Mouse (Mus musculus): ENCODE results near the gene Cd47.

The Cd47 gene

DNA sequence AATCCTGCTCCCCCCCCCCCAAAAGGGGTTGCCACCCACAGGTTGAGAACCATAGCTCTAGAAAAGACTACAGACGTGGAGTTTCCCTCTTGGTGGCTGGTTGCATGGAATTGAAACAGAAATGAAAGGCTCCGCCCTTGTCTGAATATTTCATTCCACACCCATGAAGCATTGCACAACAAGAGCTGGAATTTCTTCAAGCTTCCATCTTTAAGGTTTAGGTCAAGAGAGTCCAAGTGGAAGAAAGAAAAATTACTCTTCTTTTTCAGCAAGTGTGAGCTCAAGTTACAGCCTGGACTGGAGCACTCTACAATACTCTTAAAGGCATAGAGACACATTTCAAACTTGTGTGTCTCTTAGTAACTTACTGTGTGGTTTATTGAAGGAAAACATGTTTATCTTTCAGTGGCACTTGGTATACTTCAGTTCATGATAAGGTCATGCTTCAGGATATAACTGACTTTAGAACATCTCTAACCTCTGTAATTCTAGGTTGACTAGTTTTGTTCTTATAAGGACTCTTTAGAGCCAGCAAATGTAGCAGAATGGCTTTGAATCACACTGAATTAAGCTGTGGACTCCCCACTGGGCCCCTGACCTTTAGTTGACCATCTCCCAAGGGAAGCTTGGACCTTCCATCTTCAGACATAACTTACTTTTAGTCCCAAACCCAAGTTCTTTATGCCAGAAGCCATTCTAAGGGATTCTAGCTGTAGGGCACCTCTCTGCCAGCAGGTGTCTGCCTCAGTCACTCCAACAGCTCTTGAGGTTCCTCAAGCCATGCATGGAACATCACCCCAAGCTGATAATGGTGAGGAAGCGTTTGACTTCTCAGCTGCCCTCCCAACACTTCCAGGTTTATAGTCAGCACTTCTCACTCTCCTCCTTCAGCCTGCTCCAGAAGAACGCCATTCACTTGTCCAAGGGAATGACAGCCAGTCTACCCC, 58.8 kb downstream of the Cd47 start:
- peak in 1 of 2 experiments; percentile 86 for DNase-seq (ENCODE audit: inconsistent age in 2 of 2, low spot score in 1 of 2)

DNA sequence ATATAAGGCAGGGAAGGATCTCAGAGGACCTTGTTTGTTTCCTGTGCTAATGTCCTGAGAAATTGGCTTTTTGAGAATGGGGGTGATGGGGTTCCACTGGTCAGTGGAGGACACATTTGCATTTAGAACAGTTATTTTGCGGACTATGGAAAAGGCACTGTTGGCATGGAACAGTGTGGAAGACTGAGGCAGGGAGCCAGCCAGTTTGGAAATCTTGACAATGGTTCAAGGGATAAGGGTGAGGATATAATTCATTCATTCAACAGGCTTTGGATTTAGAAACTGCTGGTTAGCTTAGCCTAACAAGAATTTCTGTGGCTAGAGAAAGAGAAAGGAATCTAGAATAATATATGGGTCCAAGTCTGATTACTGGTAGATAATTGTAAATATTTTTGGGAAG, 61.7 kb downstream of the Cd47 start:
- no peak for DNase-seq (ENCODE audit: inconsistent age in 2 of 2, low spot score in 1 of 2)

DNA sequence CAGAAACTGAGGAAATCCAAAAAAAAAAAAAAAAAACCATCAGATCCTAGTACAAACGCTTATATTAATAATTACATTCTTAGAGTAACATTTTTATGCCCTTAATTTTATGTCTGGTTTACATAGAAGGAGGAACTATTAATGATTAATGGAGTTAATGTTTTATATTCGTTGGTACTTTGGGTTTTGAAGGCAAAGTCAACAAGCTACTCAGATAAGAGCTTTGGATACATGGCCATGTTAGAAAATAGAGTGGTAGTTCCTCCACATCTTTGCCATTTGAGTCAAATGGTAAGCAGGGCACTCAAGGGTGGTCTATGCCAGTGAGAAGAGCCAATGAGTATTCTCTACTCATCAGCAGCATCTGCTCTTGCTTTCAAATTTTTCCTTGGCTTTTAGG, 66.3 kb downstream of the Cd47 start:
- no peak for DNase-seq (ENCODE audit: inconsistent age in 2 of 2, low spot score in 1 of 2)

DNA sequence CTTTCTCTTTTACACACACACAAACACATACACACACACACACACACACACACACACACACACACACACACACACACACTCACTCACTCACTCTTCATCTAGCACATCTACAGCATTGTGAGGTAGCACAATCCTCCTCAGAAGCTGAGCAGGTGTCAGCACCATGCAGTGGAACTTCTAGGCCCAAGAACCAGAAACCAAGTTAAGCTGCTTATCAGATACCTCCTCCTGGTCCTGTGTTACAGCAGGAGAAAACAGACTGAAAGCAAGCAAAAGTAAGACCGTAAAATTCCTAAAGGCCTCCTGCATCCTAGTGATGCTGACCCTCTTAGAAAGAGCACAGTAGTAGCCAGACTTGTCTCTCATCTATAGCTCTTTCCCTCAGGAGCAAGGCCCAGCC, 67.9 kb downstream of the Cd47 start:
- no peak for DNase-seq (ENCODE audit: inconsistent age in 2 of 2, low spot score in 1 of 2)

DNA sequence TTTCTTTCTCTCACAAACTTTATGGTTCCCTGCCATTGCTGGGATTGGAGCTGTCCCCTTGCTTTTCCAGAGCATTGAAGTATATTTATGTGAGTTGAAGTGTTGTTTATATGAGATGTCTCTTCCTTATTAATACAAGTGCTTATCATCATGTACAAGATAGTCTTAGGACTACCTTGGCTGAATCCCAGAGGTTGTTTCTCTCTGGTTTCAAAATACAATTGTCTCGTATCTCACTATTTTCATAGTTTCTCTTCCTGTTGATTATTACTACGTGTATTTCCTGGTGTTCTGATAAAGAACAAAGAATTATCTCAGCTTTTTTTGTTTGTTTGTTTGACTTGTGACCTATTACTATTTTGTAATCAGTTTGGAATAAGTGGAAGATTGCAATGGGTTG, 73.6 kb downstream of the Cd47 start:
- DNase-seq (ENCODE audit: inconsistent age in 2 of 2, low spot score in 1 of 2) = no peak

DNA sequence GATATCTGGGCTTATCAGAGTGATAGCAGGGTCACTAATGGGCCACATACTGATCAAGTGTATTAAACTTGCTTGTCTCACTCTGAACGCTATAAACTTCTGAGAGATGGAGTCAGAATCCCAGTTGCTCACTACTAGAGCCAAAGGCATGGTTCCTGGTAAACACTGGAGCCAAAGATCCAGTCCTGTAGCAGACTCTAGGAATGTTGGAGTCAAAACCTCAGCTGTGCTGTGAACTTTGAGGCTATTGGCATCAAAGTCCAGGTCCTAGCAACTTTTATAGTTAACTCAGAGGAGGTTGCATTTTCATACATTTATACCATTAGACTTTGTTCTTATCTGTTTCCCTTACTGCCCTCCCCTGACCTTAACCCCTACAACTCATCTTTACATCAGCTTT, 74.2 kb downstream of the Cd47 start:
- DNase-seq (ENCODE audit: inconsistent age in 2 of 2, low spot score in 1 of 2) = no peak

DNA sequence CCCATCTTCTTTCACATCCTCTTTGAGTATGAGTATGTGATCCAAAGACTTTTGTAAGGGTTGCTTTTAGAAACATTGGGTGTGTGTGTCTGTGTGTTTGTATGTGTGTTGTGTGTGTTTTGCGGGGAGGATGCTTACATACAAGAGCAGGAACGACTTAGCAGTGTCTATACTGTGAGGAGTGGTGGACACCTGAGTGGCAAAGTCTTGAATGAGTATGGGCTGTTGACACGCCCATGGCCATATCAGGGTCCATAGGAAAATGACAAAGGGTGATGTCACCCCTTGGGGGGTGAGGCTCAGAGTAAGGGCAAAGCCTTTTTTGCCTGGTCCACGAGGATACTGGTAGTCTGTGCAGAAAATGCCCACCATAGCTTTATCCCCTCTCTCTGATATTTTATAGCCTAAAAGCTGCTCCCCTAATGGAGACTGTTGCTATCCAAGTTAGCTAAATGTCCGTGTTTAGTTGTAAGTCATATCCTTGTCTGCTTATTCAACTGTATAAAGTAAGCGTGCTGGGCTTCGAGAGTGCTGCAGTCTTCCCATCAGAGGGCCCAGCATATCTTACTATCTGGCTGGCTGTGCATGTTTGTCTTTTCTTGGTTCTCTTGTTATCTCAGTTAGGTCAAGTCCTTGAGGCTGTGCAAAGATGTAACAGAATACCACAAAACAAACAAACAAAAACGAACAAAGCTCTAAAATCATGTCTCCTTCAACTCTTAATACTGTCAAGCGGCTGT, 76.1 kb downstream of the Cd47 start:
- DNase-seq (ENCODE audit: inconsistent age in 2 of 2, low spot score in 1 of 2) = no peak

DNA sequence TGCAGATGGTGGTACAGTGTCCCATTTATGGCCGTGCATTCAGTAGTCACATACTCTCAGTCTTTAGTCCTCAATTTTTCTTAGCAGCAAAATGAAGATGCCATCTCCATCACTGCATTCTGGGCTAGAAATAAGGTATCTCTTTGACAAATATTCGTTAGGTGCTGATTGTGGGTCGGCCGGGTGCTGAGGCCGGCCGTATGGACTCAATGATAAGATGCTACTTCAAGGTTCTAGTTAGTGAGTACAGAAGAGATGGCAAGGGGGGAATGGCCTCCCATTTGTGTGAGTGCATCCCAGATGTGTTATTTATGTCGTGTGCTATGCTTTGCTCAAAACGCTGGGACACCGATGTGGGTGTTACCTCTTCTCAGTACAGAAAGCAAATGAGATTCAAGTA, 76.9 kb downstream of the Cd47 start:
- DNase-seq (ENCODE audit: inconsistent age in 2 of 2, low spot score in 1 of 2) = no peak

DNA sequence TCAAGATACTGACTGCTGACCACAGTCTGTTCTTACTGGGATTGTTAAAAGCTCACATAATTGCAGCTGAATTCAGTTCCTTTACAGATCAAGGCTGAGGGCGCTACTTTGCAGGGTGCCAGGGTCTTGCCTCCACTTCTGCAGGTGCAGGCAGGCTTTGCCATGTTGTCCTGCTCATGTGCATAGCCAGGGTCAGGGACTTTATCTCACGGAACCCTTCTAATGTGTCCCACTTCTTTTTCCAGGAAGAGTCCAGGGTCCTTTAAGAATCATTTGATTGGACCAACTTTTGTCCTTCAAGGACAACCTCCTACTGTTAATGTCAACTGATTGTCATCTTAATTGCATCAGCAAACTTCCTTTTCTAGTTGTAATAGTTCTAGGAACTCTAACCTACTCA, 77.7 kb downstream of the Cd47 start:
- DNase-seq (ENCODE audit: inconsistent age in 2 of 2, low spot score in 1 of 2) = peak in 1 of 2 experiments; percentile 76

DNA sequence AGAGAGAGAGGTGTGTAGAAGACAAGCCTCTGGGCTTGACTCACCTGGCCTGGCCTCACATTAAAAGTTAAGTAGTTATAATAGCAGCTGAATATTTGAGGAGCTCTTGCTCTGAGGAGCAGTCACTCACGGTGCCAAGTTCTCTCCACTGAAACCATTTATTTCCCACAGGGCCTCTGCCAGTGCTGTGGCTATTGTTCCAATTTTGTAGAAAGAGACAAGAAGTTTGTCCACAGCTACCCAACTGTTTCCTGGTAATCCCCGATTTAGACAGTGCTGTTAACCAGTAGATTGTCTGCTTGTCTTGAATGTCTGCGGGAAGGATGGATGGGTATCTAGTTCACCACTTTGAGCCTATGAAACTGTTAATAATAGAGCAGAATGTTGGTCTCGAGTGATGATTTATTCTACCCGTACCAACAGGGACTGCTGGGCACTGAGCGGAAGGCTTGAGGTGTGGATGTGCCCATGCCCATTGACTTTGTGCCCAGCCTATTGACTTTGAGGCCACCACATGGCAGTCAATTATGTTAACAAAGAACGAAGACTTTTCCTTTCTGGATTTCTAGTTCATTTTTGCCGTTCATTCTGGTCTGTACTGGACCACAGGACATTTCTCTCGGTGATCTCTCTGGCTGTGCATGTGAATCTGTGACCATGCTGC, 86.2 kb downstream of the Cd47 start:
- peak in 1 of 2 experiments; percentile 56 for DNase-seq (ENCODE audit: inconsistent age in 2 of 2, low spot score in 1 of 2)

DNA sequence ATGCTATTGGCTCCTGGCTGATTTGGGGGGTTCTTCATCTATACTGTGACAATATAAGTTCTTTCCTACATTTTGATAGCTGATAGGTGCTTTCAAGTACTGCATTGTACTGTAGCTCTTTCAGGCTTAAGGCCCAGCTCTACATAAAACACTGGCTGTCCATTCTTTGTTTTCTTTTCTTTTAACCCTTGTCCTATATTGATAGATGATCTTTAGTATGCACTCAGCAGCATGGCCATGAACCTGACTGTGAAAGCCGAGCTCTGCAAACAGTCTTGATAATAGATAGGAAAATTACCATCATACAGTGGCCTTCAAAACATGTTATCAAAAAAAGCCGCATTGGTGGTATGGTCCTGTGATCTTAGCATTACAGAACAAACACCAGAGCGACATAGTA, 87.0 kb downstream of the Cd47 start:
- DNase-seq (ENCODE audit: inconsistent age in 2 of 2, low spot score in 1 of 2) = peak; percentile 22 to 76

DNA sequence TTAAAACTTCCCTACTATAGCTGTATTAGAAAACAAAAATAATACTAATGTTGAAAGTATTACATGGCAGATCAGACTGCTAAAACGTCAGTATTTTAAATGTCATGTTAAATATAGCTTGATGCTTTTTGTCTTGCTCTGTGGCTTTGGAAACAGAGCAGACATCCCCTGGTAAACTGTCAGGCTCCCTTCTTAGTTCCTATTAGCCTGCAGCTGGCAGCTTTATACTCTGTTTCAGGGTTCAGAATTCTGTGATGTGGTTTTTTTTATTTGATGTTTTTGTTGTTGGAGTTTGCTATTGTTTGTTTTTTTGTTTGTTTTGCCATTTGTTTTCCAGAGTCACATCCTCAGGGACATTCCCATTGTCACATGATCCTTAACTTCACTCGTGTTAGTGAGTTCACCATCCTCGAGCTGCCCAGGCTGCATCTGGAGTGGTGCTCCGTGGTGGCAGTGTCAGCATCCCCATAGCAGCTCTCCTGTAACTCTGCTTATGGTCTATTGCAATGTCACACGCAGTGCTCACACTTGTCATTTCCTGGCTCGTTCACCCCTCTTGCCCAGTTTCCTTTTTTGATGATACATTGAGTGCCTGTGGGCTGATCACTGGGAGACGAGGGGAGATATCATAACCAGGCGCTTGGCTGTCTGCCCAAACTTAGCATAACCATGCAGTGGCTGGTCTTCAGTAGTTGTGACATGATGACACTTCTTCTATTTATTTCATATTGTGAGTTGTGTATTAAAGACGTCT, 87.7 kb downstream of the Cd47 start:
- DNase-seq (ENCODE audit: inconsistent age in 2 of 2, low spot score in 1 of 2) = peak; percentile 27 to 77

DNA sequence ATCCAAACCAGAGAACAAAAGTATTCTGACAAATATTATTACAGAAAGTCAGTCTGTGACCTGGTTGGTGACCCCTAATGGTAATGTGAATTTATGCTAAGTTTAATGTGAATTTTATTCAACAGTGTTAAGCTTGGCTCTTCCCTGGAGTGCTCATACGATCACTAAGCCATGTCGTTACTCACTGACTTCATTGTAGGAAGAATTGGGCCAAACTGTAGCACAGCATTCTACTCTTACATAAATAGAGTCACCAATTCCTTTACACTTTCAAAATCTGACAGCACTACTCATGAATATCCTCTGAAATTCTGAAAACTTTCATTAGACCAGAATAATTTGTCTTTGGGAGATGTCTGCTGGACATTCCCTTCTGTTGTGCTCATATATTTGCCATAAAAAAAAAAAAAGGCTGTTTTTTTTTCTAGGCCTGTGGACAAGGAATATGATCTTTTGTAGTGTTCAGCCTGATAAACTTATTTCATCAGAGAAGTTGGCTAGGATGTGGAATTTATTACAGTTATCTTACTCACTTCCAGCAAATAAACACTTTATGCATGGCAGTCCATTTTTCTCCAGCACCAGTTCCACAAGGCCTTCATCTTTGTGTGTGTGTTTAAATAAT, 88.8 kb downstream of the Cd47 start:
- DNase-seq (ENCODE audit: inconsistent age in 2 of 2, low spot score in 1 of 2) = no peak

DNA sequence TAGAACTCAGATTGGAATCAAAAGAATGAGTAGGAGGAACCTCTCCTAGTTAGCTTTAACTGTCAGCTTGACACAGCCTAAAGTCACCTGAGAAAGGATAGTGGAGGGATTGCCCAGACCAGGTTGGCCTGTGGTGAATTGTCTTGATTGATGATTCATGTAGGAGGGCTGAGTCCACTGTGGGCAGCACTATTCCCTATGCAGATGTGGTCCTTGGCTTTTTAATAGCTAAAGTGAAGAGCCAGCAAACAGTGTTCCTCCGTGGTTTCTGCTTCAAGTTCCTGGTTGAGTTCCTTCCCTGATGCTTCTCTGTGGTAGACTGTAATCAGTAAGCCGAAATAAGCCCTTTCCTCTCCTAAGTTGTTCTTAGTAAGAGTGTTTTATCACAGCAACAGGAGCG, 91.9 kb downstream of the Cd47 start:
- DNase-seq (ENCODE audit: inconsistent age in 2 of 2, low spot score in 1 of 2) = no peak

DNA sequence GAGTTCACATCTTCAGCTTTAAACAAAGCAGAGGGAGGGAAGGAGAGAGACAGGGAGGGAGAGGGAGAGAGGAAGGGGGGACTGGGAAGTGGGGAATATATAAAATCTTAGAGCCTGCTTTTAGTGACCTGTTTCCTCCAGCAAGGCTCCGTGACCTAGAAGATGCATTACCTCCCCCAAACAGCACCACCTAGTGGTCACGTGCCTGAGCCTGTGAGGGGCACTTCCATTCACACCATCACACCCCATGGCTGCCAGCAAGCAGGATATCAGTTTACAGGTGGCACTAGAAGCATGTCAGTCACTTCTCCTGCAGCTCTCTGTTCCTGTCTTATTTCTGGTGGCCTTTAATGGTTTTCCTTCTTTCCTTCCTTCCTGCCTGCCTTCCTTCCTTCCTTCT, 92.6 kb downstream of the Cd47 start:
- no peak for DNase-seq (ENCODE audit: inconsistent age in 2 of 2, low spot score in 1 of 2)

DNA sequence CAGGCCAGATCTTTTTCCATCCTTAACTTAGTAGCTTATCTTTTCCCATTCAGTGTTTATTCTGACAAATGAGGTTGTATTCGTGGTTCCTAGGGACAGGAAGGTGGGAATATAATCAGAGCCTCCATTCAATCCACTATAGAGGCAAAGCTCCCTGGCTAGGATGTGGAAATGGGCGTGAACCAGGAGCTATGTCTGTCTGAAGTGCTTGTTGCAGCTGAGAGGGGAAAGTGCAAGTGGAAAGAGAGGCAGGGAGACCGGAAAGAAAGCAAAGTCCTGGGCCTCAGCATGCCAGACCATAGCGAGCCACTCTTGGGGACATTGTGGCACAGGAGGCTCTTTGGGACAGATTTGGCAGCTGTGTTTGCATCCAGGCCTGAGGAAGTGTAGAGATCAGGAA, 94.3 kb downstream of the Cd47 start:
- DNase-seq (ENCODE audit: inconsistent age in 2 of 2, low spot score in 1 of 2) = no peak

DNA sequence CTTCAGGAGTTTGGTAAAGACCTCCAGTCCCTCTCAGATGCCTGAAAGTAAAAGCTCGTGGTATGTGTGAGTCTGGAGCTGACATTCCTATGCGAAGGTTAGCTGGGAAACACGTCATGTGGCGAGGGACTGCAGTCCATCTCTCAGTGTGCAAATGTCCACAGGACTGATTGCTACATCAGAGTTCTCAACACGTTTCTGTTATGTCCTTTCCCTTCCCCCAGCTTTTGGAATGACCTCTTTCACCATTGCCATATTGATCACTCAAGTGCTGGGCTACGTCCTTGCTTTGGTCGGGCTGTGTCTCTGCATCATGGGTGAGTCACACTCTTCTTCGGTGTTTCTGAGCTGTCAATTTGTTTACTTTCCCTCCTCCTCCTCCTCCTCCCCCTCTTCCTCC, 95.8 kb downstream of the Cd47 start:
- peak; percentile 15 to 88 for DNase-seq (ENCODE audit: inconsistent age in 2 of 2, low spot score in 1 of 2)

DNA sequence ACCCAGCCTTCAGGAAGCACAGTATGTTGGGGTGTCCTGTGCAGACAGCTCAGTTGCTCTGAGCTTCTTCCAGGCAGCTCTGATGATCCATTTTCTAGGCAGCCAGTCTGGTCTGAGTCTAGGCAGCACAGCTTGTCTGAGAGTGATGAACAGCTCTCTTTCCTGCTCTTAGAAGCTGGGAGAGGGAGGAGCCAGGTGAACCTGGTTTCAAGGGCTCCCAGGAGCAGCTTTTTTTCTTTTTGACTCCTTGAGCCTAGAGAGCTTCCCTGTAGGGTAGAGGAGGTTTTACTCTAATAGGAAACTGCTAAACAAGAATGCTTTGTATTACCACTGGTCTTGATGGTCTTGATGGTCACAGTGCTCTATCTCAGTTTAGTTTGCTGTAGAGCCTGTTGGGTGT, 101.1 kb downstream of the Cd47 start:
- DNase-seq (ENCODE audit: inconsistent age in 2 of 2, low spot score in 1 of 2) = no peak

DNA sequence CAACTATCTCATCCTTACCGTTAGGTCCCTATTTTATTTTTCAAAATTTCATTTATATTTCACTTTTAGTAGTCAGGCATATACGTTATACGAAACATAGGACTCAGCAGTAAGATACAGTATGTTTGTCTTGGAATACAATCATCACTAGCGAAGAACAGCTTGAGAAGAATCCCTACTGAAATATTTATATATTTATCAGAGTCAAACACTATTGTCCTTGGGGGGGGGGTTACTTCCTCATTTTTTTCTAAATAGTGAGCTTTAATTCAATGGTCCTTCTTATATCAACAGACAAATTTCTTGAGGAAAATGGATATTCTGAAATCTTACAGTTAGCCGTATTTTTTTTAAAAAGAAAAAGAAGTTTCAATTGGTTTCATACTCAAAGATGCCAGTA, 101.8 kb downstream of the Cd47 start:
- DNase-seq (ENCODE audit: inconsistent age in 2 of 2, low spot score in 1 of 2) = no peak

DNA sequence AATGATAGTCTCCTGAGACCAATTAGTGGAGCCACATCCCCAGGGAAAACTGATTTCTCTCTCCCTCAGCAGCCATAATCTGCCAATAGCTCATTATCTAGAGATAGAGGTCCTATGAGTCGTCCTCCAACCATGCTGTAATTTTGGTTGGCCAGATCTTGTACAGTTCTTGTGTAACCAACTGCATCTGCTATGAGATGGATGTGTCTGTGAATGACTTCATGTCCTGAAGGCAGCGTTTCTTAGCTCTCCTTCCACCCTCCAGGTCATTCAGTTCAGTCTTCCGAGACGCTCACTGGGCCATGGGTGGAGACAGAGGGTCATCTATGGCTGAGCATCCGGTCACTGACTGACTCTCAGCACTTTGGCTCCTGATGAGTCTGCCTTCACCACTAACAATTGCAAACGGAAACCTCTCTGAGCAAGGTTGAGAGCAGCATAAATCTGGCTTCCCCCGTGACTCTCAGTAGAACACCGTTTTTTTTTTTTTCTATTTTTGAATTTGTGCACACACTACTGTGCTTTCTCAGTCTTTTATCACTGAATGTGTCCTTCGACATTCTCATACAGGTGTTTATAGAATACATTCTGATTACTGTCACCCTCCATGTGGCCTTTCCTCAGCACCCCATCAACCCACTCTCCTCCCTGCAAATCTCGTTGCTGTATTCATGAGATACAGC, 104.1 kb downstream of the Cd47 start:
- no peak for DNase-seq (ENCODE audit: inconsistent age in 2 of 2, low spot score in 1 of 2)

All from adrenal gland, adult (tissue).